Mouse (Mus musculus): ENCODE measurements at regions not wholly inside any gene's neighbourhood (a gene's known extent, or its start where the extent isn't known, plus 50 kb on each side); places are given as distances from the start of the nearest gene placed in this dataset.

DNA sequence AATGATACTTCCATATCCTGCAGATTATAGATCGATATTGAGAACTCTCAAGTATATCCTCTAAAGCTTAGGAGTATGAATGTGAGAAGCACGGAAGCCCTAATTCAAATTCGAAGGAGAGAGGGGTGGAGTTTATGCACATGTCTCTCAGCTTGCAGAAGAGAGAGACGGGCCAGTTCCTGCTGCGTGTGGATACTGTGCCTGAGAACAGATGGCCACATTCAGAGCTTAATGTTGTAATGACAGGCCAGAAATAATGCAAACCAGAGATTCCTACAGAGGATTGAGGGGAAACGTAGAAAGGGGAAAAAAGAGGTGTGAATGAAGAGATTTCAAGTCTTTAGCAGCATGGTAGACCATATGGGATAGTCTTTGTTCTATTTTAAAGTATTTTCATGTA, 145.8 kb downstream of the Ackr3 start:
- H3K27me3 ChIP-seq (ENCODE audit: control insufficient read depth, insufficient read depth, low read length): no peaks in the 10 kb centered on the region
- no peaks in the 10 kb centered on the region for H3K36me3 ChIP-seq (ENCODE audit: control insufficient read depth, insufficient read depth, low read length)
- 78% methylated on average over 6 of the region's 6 CpGs for WGBS
- TF ChIP-seq CTCF (IDR thresholded peaks at IDR 0.05; ENCODE audit: extremely low read depth, insufficient read length, insufficient replicate concordance, low read depth, low read length) (no peak), POLR2A (IDR thresholded peaks at IDR 0.05; ENCODE audit: low read depth, low read length) (no peak)
- no peak overlapping the region for H3K27ac ChIP-seq (ENCODE audit: insufficient read depth, low read depth, low read length)
- H3K4me3 ChIP-seq (ENCODE audit: low read depth, low read length): no peak overlapping the region
- H3K4me1 ChIP-seq (ENCODE audit: control insufficient read depth, insufficient read depth, insufficient read length, low read length): no peaks in the 10 kb centered on the region

DNA sequence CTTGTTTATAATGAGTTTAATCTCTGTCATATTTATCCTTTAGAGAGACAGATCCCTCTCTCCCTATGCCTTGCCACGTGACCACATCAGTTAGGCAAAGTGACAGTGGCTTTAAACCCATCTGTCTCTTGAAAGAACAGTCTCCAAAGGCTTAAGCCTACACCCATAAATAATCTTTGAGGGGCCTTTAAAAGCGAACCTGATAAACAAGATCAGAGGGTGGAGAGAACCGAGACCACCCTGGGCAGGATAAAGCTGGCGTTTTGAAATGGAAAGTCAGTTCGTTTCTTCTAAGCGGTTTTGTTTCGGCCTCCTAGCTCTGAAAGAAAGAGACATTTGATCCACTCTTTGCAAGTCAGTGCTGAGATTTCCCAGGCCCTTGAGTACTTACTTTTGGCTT, 149.5 kb downstream of the Ackr3 start:
- no peak overlapping the region for H3K27ac ChIP-seq (ENCODE audit: insufficient read depth, low read depth, low read length)
- H3K4me3 ChIP-seq (ENCODE audit: low read depth, low read length): no peak overlapping the region
- TF ChIP-seq POLR2A (IDR thresholded peaks at IDR 0.05; ENCODE audit: low read depth, low read length) (no peak), CTCF (IDR thresholded peaks at IDR 0.05; ENCODE audit: extremely low read depth, insufficient read length, insufficient replicate concordance, low read depth, low read length) (no peak)
- 57% methylated on average over 7 of the region's 7 CpGs for WGBS
- H3K36me3 ChIP-seq (ENCODE audit: control insufficient read depth, insufficient read depth, low read length): no peaks in the 10 kb centered on the region
- H3K27me3 ChIP-seq (ENCODE audit: control insufficient read depth, insufficient read depth, low read length): no peaks in the 10 kb centered on the region
- H3K4me1 ChIP-seq (ENCODE audit: control insufficient read depth, insufficient read depth, insufficient read length, low read length): no peaks in the 10 kb centered on the region

DNA sequence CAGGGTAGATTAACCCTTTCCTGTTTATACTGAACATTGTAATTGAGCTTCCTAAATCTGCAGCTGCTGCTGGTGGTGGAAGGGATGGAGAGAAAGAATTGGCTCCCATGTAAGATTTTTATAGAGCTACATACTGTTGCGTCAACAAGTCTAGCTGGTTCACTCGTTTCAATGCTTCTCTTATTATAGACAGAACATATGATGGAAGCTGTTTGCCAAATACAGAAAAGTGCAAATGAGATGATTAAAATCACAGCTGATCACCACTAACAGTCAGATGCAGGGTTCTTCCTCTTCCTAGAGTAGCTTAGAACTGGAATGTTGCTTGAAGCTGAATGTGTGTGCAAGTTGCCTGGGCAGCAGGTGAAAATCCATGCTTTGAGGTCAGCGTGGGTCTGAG, 152.8 kb downstream of the Ackr3 start:
- H3K4me1 ChIP-seq (ENCODE audit: control insufficient read depth, insufficient read depth, insufficient read length, low read length): no peaks in the 10 kb centered on the region
- no peak overlapping the region for H3K27ac ChIP-seq (ENCODE audit: insufficient read depth, low read depth, low read length)
- H3K27me3 ChIP-seq (ENCODE audit: control insufficient read depth, insufficient read depth, low read length): no peaks in the 10 kb centered on the region
- no peaks in the 10 kb centered on the region for H3K36me3 ChIP-seq (ENCODE audit: control insufficient read depth, insufficient read depth, low read length)
- H3K4me3 ChIP-seq (ENCODE audit: low read depth, low read length): no peak overlapping the region
- WGBS: 81% methylated on average over 3 of the region's 3 CpGs
- TF ChIP-seq POLR2A (IDR thresholded peaks at IDR 0.05; ENCODE audit: low read depth, low read length) (no peak), CTCF (IDR thresholded peaks at IDR 0.05; ENCODE audit: extremely low read depth, insufficient read length, insufficient replicate concordance, low read depth, low read length) (no peak)

DNA sequence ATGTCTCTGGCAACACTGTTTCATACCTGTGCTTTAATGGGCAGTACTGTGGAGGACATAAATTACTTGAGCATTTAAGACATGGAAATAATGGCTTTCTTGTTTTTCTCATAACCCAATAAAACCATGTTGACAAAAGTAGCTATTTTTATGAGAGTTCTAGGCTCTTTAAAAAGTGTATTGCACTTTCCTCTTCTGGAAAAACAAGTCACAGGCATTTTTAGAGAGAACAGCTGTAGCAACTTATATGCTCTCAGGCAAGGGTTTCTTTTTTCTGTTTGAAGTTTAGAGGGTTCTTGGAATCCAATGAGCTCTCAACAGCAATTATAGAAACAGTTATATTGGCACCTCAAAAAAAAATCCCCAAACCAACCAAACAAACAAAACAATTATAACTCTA, 153.6 kb downstream of the Ackr3 start:
- H3K27ac ChIP-seq (ENCODE audit: insufficient read depth, low read depth, low read length): no peak overlapping the region
- no peak overlapping the region for H3K4me3 ChIP-seq (ENCODE audit: low read depth, low read length)
- TF ChIP-seq POLR2A (IDR thresholded peaks at IDR 0.05; ENCODE audit: low read depth, low read length) (no peak), CTCF (IDR thresholded peaks at IDR 0.05; ENCODE audit: extremely low read depth, insufficient read length, insufficient replicate concordance, low read depth, low read length) (no peak)
- H3K4me1 ChIP-seq (ENCODE audit: control insufficient read depth, insufficient read depth, insufficient read length, low read length): no peaks in the 10 kb centered on the region
- no peaks in the 10 kb centered on the region for H3K36me3 ChIP-seq (ENCODE audit: control insufficient read depth, insufficient read depth, low read length)
- H3K27me3 ChIP-seq (ENCODE audit: control insufficient read depth, insufficient read depth, low read length): no peaks in the 10 kb centered on the region

DNA sequence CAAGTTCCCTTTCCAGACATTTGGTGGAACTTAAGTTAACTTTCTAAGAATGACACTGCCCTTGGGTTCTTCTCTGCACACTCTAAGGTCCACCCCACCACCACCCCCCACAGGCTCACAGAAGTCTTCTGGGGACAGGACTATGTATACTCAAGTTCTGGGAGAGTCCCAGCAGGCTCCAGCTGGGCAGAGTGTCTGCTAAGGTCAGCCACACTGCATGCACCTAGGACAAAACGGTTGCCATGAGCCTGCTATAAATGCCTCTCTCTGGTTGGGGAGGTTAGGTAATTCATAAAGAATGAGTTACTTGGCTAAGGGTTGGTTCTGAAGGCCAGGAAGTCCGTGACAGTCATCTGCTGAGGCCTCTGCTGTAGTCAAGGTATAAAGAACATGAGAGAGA, 155.2 kb downstream of the Ackr3 start:
- Histone ChIP-seq H3K27me3 (ENCODE audit: control insufficient read depth, insufficient read depth, low read length) (no peaks in the 10 kb centered on the region), H3K4me1 (ENCODE audit: control insufficient read depth, insufficient read depth, insufficient read length, low read length) (no peaks in the 10 kb centered on the region), H3K36me3 (ENCODE audit: control insufficient read depth, insufficient read depth, low read length) (no peaks in the 10 kb centered on the region), H3K27ac (ENCODE audit: insufficient read depth, low read depth, low read length) (no peak overlapping the region), H3K4me3 (ENCODE audit: low read depth, low read length) (no peak overlapping the region)
- TF ChIP-seq POLR2A (IDR thresholded peaks at IDR 0.05; ENCODE audit: low read depth, low read length) (no peak), CTCF (IDR thresholded peaks at IDR 0.05; ENCODE audit: extremely low read depth, insufficient read length, insufficient replicate concordance, low read depth, low read length) (no peak)
- WGBS: 40% methylated on average over 2 of the region's 2 CpGs

DNA sequence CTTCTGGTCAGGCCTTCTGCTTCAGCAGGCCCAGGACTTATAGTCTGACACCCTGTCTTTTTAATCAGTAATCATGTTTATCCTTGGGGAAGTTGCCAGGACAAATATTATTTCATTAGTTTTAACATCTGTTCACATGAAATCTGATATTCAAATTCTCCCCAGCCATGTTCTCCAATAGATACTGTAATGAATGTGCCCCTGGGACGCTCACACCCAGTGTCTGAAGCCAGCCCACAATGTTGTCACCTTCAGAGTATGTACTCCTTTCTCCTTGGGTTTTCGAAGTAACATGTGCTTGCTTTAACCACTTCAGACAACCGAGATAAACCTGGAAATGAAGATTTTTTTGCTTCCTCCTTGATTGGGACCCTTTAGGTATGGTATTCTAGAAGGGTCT, 156.3 kb downstream of the Ackr3 start:
- Histone ChIP-seq H3K36me3 (ENCODE audit: control insufficient read depth, insufficient read depth, low read length) (no peaks in the 10 kb centered on the region), H3K27ac (ENCODE audit: insufficient read depth, low read depth, low read length) (no peak overlapping the region), H3K27me3 (ENCODE audit: control insufficient read depth, insufficient read depth, low read length) (no peaks in the 10 kb centered on the region), H3K4me3 (ENCODE audit: low read depth, low read length) (no peak overlapping the region), H3K4me1 (ENCODE audit: control insufficient read depth, insufficient read depth, insufficient read length, low read length) (no peaks in the 10 kb centered on the region)
- TF ChIP-seq POLR2A (IDR thresholded peaks at IDR 0.05; ENCODE audit: low read depth, low read length): no peak
- TF ChIP-seq CTCF (IDR thresholded peaks at IDR 0.05; ENCODE audit: extremely low read depth, insufficient read length, insufficient replicate concordance, low read depth, low read length): no peak
- WGBS: 58% methylated on average over 3 of the region's 3 CpGs

DNA sequence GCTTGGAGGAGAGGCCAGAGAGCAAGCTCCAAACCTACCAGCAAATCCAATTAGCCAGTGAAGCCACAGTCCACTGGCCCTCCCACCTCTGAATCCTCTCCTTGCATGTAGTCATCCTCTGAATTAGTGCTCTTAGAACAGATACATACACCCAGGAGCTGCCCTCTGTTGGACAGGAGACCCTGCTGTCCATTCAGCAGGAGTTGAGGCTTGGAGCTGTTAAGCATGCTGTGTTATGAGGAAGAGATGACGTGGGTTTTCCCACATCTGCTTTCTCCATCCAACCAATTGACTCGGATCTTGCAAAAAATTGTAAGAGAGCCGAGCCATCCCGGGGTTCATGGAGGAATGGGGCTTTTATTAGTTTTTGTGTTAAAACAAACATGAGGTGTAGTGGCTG, 160.7 kb downstream of the Ackr3 start:
- Histone ChIP-seq H3K4me3 (ENCODE audit: low read depth, low read length) (no peak overlapping the region), H3K27me3 (ENCODE audit: control insufficient read depth, insufficient read depth, low read length) (no peaks in the 10 kb centered on the region), H3K36me3 (ENCODE audit: control insufficient read depth, insufficient read depth, low read length) (no peaks in the 10 kb centered on the region), H3K27ac (ENCODE audit: insufficient read depth, low read depth, low read length) (no peak overlapping the region), H3K4me1 (ENCODE audit: control insufficient read depth, insufficient read depth, insufficient read length, low read length) (no peaks in the 10 kb centered on the region)
- 67% methylated on average over 4 of the region's 4 CpGs for WGBS
- TF ChIP-seq CTCF (IDR thresholded peaks at IDR 0.05; ENCODE audit: extremely low read depth, insufficient read length, insufficient replicate concordance, low read depth, low read length) (no peak), POLR2A (IDR thresholded peaks at IDR 0.05; ENCODE audit: low read depth, low read length) (no peak)

DNA sequence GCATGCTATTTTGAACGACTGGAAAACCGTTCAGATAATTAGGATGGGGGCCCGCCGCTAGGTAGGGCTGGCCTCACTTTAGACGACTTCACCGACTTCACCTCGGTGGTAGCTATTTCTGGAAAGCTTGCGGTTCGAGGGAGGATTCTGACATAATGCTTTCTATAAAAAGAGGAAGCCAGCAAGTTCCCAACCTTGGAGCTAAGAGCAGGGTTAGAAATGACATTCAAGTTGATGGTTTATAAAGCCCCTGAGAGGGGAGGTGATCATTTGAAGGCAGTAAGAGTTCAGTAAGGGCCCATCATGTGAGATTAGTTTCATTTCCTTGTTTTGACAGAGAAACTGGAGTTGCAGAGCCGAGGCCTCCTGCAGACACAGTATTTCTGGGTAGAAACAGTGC, 164.8 kb downstream of the Ackr3 start:
- Histone ChIP-seq H3K27me3 (ENCODE audit: control insufficient read depth, insufficient read depth, low read length) (no peaks in the 10 kb centered on the region), H3K4me3 (ENCODE audit: low read depth, low read length) (no peak overlapping the region), H3K36me3 (ENCODE audit: control insufficient read depth, insufficient read depth, low read length) (no peaks in the 10 kb centered on the region), H3K27ac (ENCODE audit: insufficient read depth, low read depth, low read length) (no peak overlapping the region), H3K4me1 (ENCODE audit: control insufficient read depth, insufficient read depth, insufficient read length, low read length) (no peaks in the 10 kb centered on the region)
- no peak for TF ChIP-seq CTCF (IDR thresholded peaks at IDR 0.05; ENCODE audit: extremely low read depth, insufficient read length, insufficient replicate concordance, low read depth, low read length)
- no peak for TF ChIP-seq POLR2A (IDR thresholded peaks at IDR 0.05; ENCODE audit: low read depth, low read length)
- 68% methylated on average over 10 of the region's 10 CpGs for WGBS

Measured in small intestine, adult 2 months (tissue).